Mouse (Mus musculus) gastrocnemius, postnatal 14 days (tissue): ENCODE measurements around the gene Dnaja2. TPM values are rescaled to one million over a fixed set of nuclear protein-coding genes. Genes with fewer than 3 reads are reported as not detected.

Experiments used
- DNase-seq: peaks from one replicate; pipeline ENCODE4 v3.0.0; 2021; ENCODE audit warnings: mixed read lengths
- intact Hi-C: fragments of 180-260 bp; cut with DNase I; formaldehyde crosslinking; loops from one replicate; pipeline ENCODE4 v1.15.1; 2025; ENCODE audit warnings: low total_unique reads
- long read RNA-seq, 2 experiments: library from polyadenylated mRNA; stranded (forward); transcript quantifications; one replicate each; pipeline ENCODE4 v2.0.0; 2021
- total RNA-seq, 2 experiments: library from RNA; stranded (reverse); gene quantifications; 2 replicates each; pipeline ENCODE4 v1.2.3; 2021

Dnaja2 gene
- total RNA-seq: 100 to 1,000 TPM; 177 to 178 TPM
- long read RNA-seq, experiment 1, transcript Dnaja2-201 (9 exons, 2,919 nt): major isoform, 224 of 236 reads
- long read RNA-seq, experiment 1, partial matches to known transcripts: 9 of 236 reads
- long read RNA-seq, experiment 1, other reads (novel, unspliced or antisense): 3 of 236 reads
- long read RNA-seq, experiment 2, transcript Dnaja2-201 (9 exons, 2,919 nt): major isoform, 257 of 262 reads
- long read RNA-seq, experiment 2, partial matches to known transcripts: 3 of 262 reads
- long read RNA-seq, experiment 2, other reads (novel, unspliced or antisense): 2 of 262 reads

DNA sequence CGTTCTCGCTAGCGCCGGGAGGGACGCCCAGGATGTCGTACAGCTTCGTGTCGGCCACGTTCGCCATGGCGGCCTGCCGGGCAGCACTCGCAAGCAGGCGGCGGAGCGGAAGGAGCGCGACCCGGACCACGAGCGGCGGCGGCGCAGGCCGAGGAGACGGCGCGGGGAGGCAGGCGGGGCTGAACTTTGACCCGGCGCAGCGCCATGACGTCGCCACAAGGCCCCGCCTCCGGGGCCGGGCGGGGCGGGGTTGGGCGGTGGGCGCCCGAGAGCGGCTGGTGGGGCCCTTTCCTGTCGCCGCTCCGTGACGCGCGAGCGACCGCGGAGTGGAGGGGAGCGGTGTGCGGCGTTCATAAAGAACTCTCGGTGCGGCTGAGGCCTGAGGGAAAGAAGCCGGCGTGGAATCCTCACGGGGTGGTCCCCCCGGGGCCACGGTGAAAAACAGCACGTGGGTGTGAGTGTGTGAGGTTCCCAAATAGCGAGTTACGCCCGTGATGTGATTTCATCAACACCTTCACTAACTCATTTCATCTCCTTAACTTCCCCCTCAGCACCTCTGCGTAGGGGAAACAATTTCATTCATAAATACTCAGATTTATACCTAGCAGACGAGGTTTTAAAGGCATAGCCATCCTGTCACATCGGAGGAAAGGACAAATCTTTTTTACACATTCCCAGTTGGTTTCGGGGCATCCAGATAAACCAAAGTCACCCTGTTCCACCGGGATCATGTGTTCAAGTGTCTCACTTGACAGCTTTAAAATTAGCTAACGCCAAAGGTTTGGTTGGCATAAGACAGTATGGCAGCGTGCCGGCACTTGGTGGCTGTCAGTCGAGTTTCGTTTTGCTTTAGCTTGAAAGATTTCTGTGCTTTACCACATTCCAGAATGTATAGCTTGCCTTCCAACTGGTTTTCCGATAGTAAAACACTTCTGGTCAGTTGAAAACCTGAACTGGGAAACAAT is at the start of gene Dnaja2:
Gene Dnaja2 (minus strand): TSS at position 164 of the 965 bp plus-strand sequence.
- peak; percentile 90 for DNase-seq
- intact Hi-C loops: no loop called here

- no peak for DNase-seq
- intact Hi-C loops: loop anchor here (5.0 kb wide), 1 partner anchor 63 kb away; no protein-coding TSS in a partner anchor
Measured at GRCm38 (mm10) chr8:85604201-85604600, 49.1 kb upstream of the Dnaja2 start.

- intact Hi-C loops: loop anchor here (5.0 kb wide), 1 partner anchor 64 kb away; no protein-coding TSS in a partner anchor
- DNase-seq: peak; percentile 38
Measured at GRCm38 (mm10) chr8:85603203-85603895, 48.2 kb upstream of the Dnaja2 start.

DNA sequence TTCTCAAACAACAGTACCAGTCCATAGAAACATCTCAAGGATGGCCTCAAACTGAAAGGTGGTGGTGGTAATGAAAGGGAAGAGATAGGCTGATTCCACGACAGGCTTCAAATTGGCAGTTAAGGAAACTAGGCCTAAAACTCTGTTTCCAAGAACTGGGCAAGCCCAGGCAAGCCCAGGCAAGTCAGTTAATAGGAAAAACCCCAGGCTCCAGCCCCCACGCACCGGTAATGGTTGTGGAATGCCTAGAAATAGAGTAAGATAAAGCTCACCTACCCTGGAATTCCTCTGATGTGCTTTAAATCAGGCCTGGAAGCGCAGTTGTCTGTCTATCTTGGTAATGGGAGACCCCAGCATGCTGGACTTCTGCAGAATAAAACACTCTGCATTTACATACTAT is 47.6 kb upstream of the Dnaja2 start:
- no peak for DNase-seq
- intact Hi-C loops: loop anchor here (5.0 kb wide), 1 partner anchor 65 kb away; no protein-coding TSS in a partner anchor

DNA sequence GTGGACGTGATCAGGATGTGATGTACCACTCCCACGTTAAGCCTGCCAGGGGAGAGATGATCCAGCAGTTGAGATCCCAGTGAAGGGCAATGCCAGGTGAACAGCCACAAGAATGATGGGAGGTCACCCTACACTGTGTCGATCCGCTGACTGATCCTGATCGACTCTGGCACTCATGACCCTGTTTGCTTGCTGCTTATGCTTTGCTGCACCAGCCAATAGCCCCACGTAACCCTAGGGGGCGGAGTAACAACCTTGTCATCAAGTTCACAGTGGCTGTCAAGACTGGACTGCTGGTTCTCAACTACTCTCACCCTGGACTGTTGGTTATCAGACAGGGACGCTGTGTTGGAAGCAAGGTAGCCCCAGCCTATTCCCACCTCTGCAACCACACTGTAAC is 46.6 kb upstream of the Dnaja2 start:
- DNase-seq: no peak
- intact Hi-C loops: loop anchor here (5.0 kb wide), 1 partner anchor 66 kb away; no protein-coding TSS in a partner anchor

DNA sequence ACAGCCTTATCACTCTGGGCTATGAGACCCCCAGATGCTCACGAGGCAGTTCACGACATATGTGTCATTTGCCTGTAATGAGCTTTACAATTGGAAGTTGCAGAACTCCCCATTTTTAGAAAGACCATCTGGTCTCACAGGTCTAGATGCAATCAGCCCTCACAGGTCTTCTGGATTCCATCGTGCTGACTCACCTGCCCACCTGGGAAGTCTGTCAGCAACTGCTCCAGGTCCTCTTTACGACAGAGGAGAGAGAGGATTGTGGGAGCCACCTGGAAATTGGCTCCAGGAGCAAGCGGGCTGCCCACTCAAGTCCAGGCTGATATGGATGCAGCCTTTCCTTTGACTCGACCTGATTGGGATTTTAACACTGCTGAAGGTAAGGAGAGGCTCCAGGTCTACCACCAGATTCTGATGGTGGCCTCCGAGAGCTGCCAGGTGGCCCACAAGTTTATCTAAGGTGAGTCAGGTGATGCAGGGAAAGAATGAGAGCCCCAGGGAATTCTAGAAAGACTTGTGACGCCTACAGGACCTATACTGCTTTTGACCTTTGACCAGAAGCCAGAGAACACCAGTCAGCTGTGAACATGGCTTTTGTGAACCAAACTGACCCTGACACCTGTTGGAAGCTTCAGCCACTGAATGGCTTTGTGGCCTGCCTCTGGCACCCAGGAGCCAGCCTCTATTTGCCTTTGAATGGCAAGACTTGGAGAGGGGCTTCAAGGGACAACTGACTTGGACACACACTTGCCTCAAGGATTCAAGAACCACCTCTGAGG is 42.5 kb upstream of the Dnaja2 start:
- intact Hi-C loops: no loop called here
- no peak for DNase-seq

DNA sequence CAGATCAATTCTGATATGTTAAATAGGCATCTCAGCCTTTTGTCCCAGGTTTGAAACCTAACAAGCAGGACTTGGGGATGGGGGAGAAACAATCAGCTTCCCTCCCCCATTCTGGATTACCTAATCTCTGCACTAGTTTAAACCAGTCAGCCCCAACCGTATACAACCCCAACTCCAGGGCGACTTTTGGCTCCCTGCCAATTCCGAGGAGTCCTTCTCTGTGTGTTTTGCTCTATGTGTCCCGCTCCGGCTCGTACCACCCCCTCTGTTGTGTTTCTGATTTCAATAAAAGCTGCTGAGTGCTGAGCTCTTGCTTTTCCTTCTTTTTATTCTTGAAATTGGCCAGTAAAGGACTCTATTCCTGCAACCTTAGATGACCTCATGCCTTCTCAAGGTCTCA is 40.2 kb upstream of the Dnaja2 start:
- no peak for DNase-seq
- intact Hi-C loops: no loop called here

GRCm38 (mm10) chr8:85594983-85595382 is 39.8 kb upstream of the Dnaja2 start:
- intact Hi-C loops: no loop called here
- DNase-seq: no peak

DNA sequence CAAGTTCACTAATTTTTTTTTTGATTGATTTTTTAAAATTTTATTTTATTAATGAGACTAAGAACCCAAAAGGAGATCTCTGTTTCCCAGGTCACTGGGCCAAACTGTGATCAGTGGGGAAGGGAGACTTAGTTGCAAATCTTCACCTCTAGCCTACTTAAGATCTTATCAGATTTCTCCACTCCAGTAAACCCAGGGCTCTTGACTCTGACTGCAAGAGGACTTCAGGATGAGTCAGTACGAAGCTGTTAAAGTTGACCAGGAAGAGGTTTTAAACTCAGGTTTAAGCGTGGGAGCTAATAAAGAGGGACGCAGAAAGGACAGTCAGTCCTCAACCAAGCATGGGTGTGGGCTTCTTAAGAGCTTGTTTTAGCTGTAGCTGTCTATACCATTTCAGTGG is 38.2 kb upstream of the Dnaja2 start:
- DNase-seq: no peak
- intact Hi-C loops: no loop called here

GRCm38 (mm10) chr8:85591532-85591931 is 36.4 kb upstream of the Dnaja2 start:
- intact Hi-C loops: no loop called here
- no peak for DNase-seq

DNA sequence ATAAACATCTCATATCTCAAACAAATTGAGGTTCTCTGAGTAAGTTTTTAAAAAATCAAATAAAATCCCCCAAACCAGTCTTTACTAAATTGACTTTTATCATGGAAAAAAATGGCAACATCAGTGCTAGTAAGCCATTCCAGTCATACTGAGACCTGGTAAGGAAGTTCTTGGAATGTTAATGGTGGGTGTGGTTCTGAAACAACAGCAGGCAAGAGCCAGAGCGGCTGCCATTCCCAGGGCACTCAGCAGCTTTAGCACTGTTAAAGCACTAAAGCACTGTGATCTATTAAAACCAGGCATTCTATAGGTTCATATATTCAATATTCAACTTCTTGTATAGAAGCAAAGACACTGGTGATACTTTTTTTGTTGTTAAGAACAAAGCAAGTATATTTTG is 35.1 kb upstream of the Dnaja2 start:
- intact Hi-C loops: no loop called here
- DNase-seq: no peak

GRCm38 (mm10) chr8:85588596-85588995 is 33.5 kb upstream of the Dnaja2 start:
- intact Hi-C loops: no loop called here
- no peak for DNase-seq

- no peak for DNase-seq
- intact Hi-C loops: no loop called here
Measured at GRCm38 (mm10) chr8:85577666-85578065, 22.5 kb upstream of the Dnaja2 start.

DNA sequence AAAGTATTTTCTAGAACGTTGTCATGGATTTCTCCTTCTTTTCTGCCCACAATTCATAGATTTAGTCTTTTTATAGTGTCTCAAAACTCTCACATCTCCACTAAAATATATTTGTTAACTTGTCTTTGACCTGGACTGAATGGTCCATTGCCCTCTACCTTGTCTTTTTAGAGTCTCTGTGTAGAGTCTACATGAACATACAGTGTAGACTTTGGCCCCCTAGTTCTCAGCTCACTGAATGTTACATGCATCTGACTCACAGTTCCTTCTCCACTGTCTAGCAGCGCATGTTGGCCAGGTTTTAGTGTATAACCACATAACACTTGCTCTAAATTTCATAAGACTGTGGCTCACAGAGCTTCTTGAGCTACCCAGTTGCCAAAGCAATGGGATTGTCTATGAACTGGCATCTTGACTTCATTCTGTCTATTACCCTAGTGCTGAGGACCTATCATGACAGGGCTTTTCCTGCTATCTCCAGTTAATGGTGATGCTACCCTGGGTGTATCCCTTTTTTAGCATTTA is 18.9 kb upstream of the Dnaja2 start:
- intact Hi-C loops: no loop called here
- DNase-seq: no peak

DNA sequence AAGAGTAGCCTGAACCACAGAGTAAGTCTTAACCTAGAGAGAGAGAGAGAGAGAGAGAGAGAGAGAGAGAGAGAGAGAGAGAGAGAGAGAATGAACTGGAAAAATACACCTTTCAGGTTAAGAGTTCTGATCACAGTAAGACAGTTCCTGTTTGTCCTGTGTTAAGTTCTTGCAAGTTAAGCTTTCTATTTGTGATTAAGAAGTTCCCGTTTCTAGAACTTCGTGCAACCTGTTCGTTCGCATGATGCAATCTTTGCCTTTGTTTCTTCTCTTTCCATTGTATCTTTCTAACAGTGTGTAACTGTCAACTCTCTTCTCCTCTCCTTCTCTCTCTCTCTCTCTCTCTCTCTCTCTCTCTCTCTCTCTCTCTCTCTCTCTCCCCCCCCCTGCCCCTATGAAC is 15.3 kb upstream of the Dnaja2 start:
- DNase-seq: no peak

GRCm38 (mm10) chr8:85567801-85568200 is 12.7 kb upstream of the Dnaja2 start:
- DNase-seq: no peak
- intact Hi-C loops: no loop called here

More for the DNA sequence above, 15.3 kb upstream of the Dnaja2 start:
- intact Hi-C loops: no loop called here

DNA sequence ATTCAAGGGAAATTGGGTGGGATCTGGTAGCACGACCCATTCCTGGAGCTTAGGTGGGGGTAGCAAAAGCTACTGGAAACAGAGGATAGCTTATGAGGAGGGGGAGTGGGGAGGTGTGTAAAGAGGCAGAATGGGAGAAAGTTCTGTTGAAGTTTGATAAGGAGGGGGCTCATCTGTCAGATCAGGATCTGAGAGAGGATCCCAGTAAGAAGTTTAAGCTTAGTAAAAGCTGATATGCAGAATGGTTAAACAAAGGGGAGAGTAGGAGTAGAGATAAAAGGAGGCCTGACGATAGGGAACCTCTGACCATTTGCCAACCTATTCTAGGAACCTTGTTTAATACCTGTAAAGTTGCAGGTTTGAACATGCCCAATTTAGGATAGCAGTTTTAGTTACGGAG is 10.0 kb upstream of the Dnaja2 start:
- intact Hi-C loops: no loop called here
- no peak for DNase-seq

GRCm38 (mm10) chr8:85563336-85563735 is 8.2 kb upstream of the Dnaja2 start:
- DNase-seq: no peak
- intact Hi-C loops: no loop called here

DNA sequence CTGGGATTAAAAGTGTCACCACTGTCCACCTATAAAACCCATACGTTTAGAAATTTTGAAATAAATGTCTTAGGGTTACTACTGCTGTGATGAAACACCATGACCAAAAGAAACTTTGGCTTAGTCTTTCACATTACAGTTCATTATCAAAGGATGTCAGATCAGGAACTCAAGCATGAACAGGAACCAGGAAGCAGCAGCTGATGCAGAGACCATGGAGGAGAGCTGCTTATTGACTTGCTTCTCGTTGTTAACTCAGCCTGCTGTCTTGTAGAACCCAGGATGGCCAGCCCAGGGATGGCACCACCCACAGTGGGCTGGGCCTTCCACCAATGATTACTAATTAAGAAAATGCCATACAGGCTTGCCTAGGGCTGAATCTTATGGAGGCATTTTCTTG is 4.8 kb upstream of the Dnaja2 start:
- DNase-seq: no peak
- intact Hi-C loops: no loop called here
